Mouse (Mus musculus) megakaryocyte progenitor cell, adult 5-6 weeks (primary cell): ENCODE results near the gene Prkce. TPM values are rescaled to one million over a fixed set of nuclear protein-coding genes. Genes with fewer than 3 reads are reported as not detected.
A peak's percentile ranks its signal among the peaks of the same experiment; 100 is the strongest.

Experiments used
- ATAC-seq: replicated peaks from 2 replicates; pipeline ENCODE4 v1.8.0; 2016; ENCODE audit warnings: mild to moderate bottlenecking, moderate TSS enrichment, inconsistent platforms; ENCODE audit not compliant: poor library complexity
- total RNA-seq, 2 experiments: library from RNA; stranded (forward) in 1 of 2; stranded (reverse) in 1 of 2; fragments of 157-497, 149-512 nt in 1 of 2; fragments of 200-1000 nt in 1 of 2; gene quantifications; 2 replicates each; pipeline versions ENCODE4 v1.2.3 to v1.2.4; 2015 to 2017

Prkce gene
- total RNA-seq, 2 experiments from 2014 or later, result 1.7 to 4.8 TPM

GRCm38 (mm10) chr17:86286747-86287271 lies 119.2 kb downstream of the Prkce start:
- ATAC-seq, result no peak

GRCm38 (mm10) chr17:86292711-86293110 lies 125.1 kb downstream of the Prkce start:
- ATAC-seq, result no peak

GRCm38 (mm10) chr17:86293247-86293744 lies 125.7 kb downstream of the Prkce start:
- ATAC-seq, result peak; percentile 86

- no peak for ATAC-seq
These were observed 132.0 kb downstream of the Prkce start for GRCm38 (mm10) chr17:86299576-86299975.

- peak; percentile 73 for ATAC-seq
These were observed 133.4 kb downstream of the Prkce start for GRCm38 (mm10) chr17:86300774-86301595.

GRCm38 (mm10) chr17:86302266-86302665 lies 134.7 kb downstream of the Prkce start:
- no peak for ATAC-seq

- ATAC-seq, result no peak
These were observed 135.3 kb downstream of the Prkce start for GRCm38 (mm10) chr17:86302861-86303331.

- ATAC-seq, result peak; percentile 40
These were observed 136.0 kb downstream of the Prkce start for GRCm38 (mm10) chr17:86303401-86304243.

GRCm38 (mm10) chr17:86304923-86305630 lies 137.5 kb downstream of the Prkce start:
- no peak for ATAC-seq

GRCm38 (mm10) chr17:86306161-86306560 lies 138.6 kb downstream of the Prkce start:
- ATAC-seq, result peak; percentile 23; the same call in 1 of the 2 replicates

GRCm38 (mm10) chr17:86313413-86314139 lies 146.0 kb downstream of the Prkce start:
- ATAC-seq, result peak; percentile 97

- ATAC-seq, result no peak
These were observed 148.3 kb downstream of the Prkce start for GRCm38 (mm10) chr17:86315874-86316273.

- ATAC-seq, result no peak
These were observed 149.2 kb downstream of the Prkce start for GRCm38 (mm10) chr17:86316771-86317170.

GRCm38 (mm10) chr17:86317197-86317596 lies 149.6 kb downstream of the Prkce start:
- no peak for ATAC-seq

GRCm38 (mm10) chr17:86319967-86320602 lies 152.5 kb downstream of the Prkce start:
- ATAC-seq, result no peak

- ATAC-seq, result peak; percentile 61
These were observed 155.3 kb downstream of the Prkce start for GRCm38 (mm10) chr17:86322840-86323239.

- peak; percentile 59 for ATAC-seq
These were observed 155.7 kb downstream of the Prkce start for GRCm38 (mm10) chr17:86323310-86323709.

- no peak for ATAC-seq
These were observed 156.5 kb downstream of the Prkce start for GRCm38 (mm10) chr17:86323909-86324686.

- 0 out of 2 replicates have a peak, but pooled peaks have one; percentile 16 for ATAC-seq
These were observed 157.2 kb downstream of the Prkce start for GRCm38 (mm10) chr17:86324756-86325155.
